Mouse (Mus musculus) small intestine, adult 2 months (tissue): Measurements from ENCODE around the gene Pias3. TPM values are rescaled to one million over a fixed set of nuclear protein-coding genes. Genes with fewer than 3 reads are reported as not detected.
"Not testable (repeated sequence)": the region's sequence is repeated elsewhere in the genome, so short reads cannot be mapped to it uniquely, and the experiment has no call there.

Source experiments
- H3K27ac ChIP-seq: fragments of 200-500 bp; 2 replicates; pipeline ENCODE4 v1.5.1; 2012; ENCODE audit warnings: low read depth, low read length, control low read depth, inconsistent platforms; ENCODE audit not compliant: insufficient read depth
- H3K27me3 ChIP-seq: fragments of 200-500 bp; 2 replicates; pipeline ENCODE4 v1.6.1; 2012; ENCODE audit warnings: mild to moderate bottlenecking, moderate library complexity, low read length, inconsistent platforms; ENCODE audit not compliant: control insufficient read depth, insufficient read depth
- H3K36me3 ChIP-seq: fragments of 200-500 bp; 2 replicates; pipeline ENCODE4 v1.6.1; 2012; ENCODE audit warnings: mild to moderate bottlenecking, low read length, control low read depth, inconsistent platforms; ENCODE audit not compliant: control insufficient read depth, insufficient read depth
- H3K4me1 ChIP-seq: fragments of 200-500 bp; 2 replicates; pipeline ENCODE4 v1.6.1; 2012; ENCODE audit warnings: low read length, inconsistent platforms, mixed read lengths; ENCODE audit not compliant: control insufficient read depth, insufficient read depth, insufficient read length
- H3K4me3 ChIP-seq: fragments of 200-500 bp; 2 replicates; pipeline ENCODE4 v1.5.1; 2012; ENCODE audit warnings: low read depth, mild to moderate bottlenecking, control low read depth, inconsistent platforms, low read length, moderate library complexity
- CTCF ChIP-seq: fragments of 200-500 bp; IDR thresholded peaks from 2 replicates; pipeline ENCODE4 v1.5.1; 2012; ENCODE audit warnings: low read depth, mild to moderate bottlenecking, control low read depth, inconsistent platforms, low read length, moderate library complexity, mixed read lengths; ENCODE audit not compliant: insufficient replicate concordance, insufficient read length; ENCODE audit errors: extremely low read depth
- POLR2A ChIP-seq: fragments of 200-500 bp; IDR thresholded peaks from 2 replicates; pipeline ENCODE4 v1.6.1; 2012; ENCODE audit warnings: low read depth, mild to moderate bottlenecking, control low read depth, inconsistent platforms, low read length, moderate library complexity
- WGBS: fragments of 180-500 bp; shearing (Covaris S2); methylation state at CpG from one replicate; pipeline ENCODE4 v1.1.7; 2018; 5-methylcytosine and 5-hydroxymethylcytosine counted together
- polyA plus RNA-seq: library from polyadenylated mRNA; depleted of rRNA; stranded (reverse); fragments of >200 nt; gene quantifications from 2 replicates; pipeline ENCODE4 v1.2.3, GENCODE M21; 2012

The Pias3 gene
- polyA plus RNA-seq, 1 experiment = 17.9 TPM

GRCm38 (mm10) chr3:96730785-96731184 lies 34.6 kb downstream of the Pias3 start:
- 49% methylated on average over 5 of the region's 5 CpGs for WGBS
- Histone ChIP-seq H3K27me3 (no peaks in the 10 kb centered on the region), H3K36me3 (no peaks in the 10 kb centered on the region), H3K4me3 (no peak overlapping the region), H3K4me1 (peaks cover 17% of the 10 kb centered on the region; the same call in 1 of the 2 replicates), H3K27ac (0 out of 2 replicates have a peak overlapping the region, but pooled peaks have one; percentile 15)
- TF ChIP-seq POLR2A = no peak
- no peak for TF ChIP-seq CTCF

GRCm38 (mm10) chr3:96733984-96734383 lies 37.8 kb downstream of the Pias3 start:
- Histone ChIP-seq H3K4me3 (no peak overlapping the region), H3K27ac (no peak overlapping the region), H3K36me3 (no peaks in the 10 kb centered on the region), H3K27me3 (no peaks in the 10 kb centered on the region), H3K4me1 (peaks cover 25% of the 10 kb centered on the region; the same call in 1 of the 2 replicates)
- TF ChIP-seq POLR2A (no peak), CTCF (no peak)
- 100% methylated on average over 1 of the region's 1 CpGs for WGBS

- H3K4me1 ChIP-seq = peaks cover 24% of the 10 kb centered on the region; the same call in 1 of the 2 replicates
- H3K27ac ChIP-seq = no peak overlapping the region
- H3K36me3 ChIP-seq = no peaks in the 10 kb centered on the region
- no peak overlapping the region for H3K4me3 ChIP-seq
- no peak for TF ChIP-seq POLR2A
- no peak for TF ChIP-seq CTCF
- WGBS = 94% methylated on average over 2 of the region's 2 CpGs
- H3K27me3 ChIP-seq = no peaks in the 10 kb centered on the region
These were observed 39.0 kb downstream of the Pias3 start for GRCm38 (mm10) chr3:96735200-96735599.

- no peak overlapping the region for H3K27ac ChIP-seq
- no peaks in the 10 kb centered on the region for H3K27me3 ChIP-seq
- H3K4me1 ChIP-seq = peaks cover 20% of the 10 kb centered on the region; the same call in 1 of the 2 replicates
- H3K4me3 ChIP-seq = no peak overlapping the region
- no peak for TF ChIP-seq POLR2A
- TF ChIP-seq CTCF = no peak
- no peaks in the 10 kb centered on the region for H3K36me3 ChIP-seq
- 48% methylated on average over 1 of the region's 1 CpGs for WGBS
These were observed 41.0 kb downstream of the Pias3 start for GRCm38 (mm10) chr3:96737013-96737740.

- Histone ChIP-seq H3K4me3 (no peak overlapping the region), H3K4me1 (peaks cover 20% of the 10 kb centered on the region; the same call in 1 of the 2 replicates), H3K27me3 (no peaks in the 10 kb centered on the region), H3K27ac (no peak overlapping the region), H3K36me3 (no peaks in the 10 kb centered on the region)
- no peak for TF ChIP-seq CTCF
- no peak for TF ChIP-seq POLR2A
- 81% methylated on average over 1 of the region's 1 CpGs for WGBS
These were observed 41.8 kb downstream of the Pias3 start for GRCm38 (mm10) chr3:96737995-96738394.

- not testable (repeated sequence) for H3K27ac ChIP-seq, H3K4me3 ChIP-seq, H3K27me3 ChIP-seq, H3K36me3 ChIP-seq
- H3K4me1 ChIP-seq = peaks cover 16% of the 10 kb centered on the region; the same call in 1 of the 2 replicates
These were observed 44.1 kb downstream of the Pias3 start for GRCm38 (mm10) chr3:96740279-96740678.

- no peak overlapping the region for H3K4me3 ChIP-seq
- no peaks in the 10 kb centered on the region for H3K27me3 ChIP-seq
- no peaks in the 10 kb centered on the region; the same call in 1 of the 2 replicates for H3K36me3 ChIP-seq
- no peak overlapping the region for H3K27ac ChIP-seq
- 82% methylated on average over 3 of the region's 3 CpGs for WGBS
- H3K4me1 ChIP-seq = peaks cover 3% of the 10 kb centered on the region; the same call in 1 of the 2 replicates
- TF ChIP-seq POLR2A (no peak), CTCF (no peak)
These were observed 48.2 kb downstream of the Pias3 start for GRCm38 (mm10) chr3:96744348-96744747.
